Mouse (Mus musculus): ENCODE measurements around the gene Col6a3. TPM values are rescaled to one million over a fixed set of nuclear protein-coding genes. Genes with fewer than 3 reads are reported as not detected.

Col6a3 gene
- polyA plus RNA-seq, 1 experiment, result 186 TPM

- Histone ChIP-seq H3K79me2 (ENCODE audit: control insufficient read depth, insufficient read depth) (no peaks in the 10 kb centered on the region), H3K36me3 (ENCODE audit: control insufficient read depth, insufficient read depth) (no peaks in the 10 kb centered on the region), H3K4me3 (no peak overlapping the region), H3K4me2 (ENCODE audit: low read depth) (no peak overlapping the region), H3K27me3 (ENCODE audit: control insufficient read depth, insufficient read depth, insufficient read length) (no peaks in the 10 kb centered on the region), H3ac (ENCODE audit: control insufficient read depth, insufficient read length) (no peak overlapping the region)
- TF ChIP-seq REST (IDR thresholded peaks at IDR 0.05; ENCODE audit: insufficient read depth, insufficient read length), result no peak
- no peak for TF ChIP-seq TCF12 (IDR thresholded peaks at IDR 0.05; ENCODE audit: insufficient read depth, poor library complexity, severe bottlenecking)
- TF ChIP-seq USF1 (IDR thresholded peaks at IDR 0.05; ENCODE audit: low read depth), result no peak
- TF ChIP-seq E2F4 (IDR thresholded peaks at IDR 0.05; ENCODE audit: insufficient read depth), result no peak
- TF ChIP-seq MYOD1 (IDR thresholded peaks at IDR 0.05; ENCODE audit: control insufficient read depth in 1 of 3, insufficient read length in 2 of 3, low read depth in 2 of 3), result no peak
- no peak for TF ChIP-seq CEBPB (IDR thresholded peaks at IDR 0.05; ENCODE audit: insufficient read depth, poor library complexity, severe bottlenecking)
Measured at GRCm38 (mm10) chr1:90738913-90739312, 104.9 kb downstream of the Col6a3 start.

DNA sequence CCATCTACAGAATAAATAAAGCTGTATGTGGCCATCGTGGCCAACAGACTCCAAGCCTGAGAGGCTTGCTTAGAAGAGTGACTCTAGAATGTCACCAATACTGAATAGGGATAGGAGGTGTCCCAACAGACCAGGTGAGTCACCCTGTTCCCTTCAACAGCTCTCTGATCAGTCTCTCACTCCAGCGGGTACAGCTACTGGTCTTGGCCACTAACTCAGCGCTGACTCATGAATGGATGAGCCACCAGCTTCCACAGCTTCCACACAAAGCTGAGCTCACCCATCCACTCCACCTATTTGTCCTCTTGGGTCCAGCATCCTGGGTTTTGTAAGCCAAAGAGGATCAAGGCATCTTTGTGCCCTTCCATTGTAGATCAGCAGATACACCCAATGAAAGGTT is 114.3 kb downstream of the Col6a3 start:
- TF ChIP-seq E2F4 (IDR thresholded peaks at IDR 0.05; ENCODE audit: insufficient read depth), result no peak
- TF ChIP-seq USF1 (IDR thresholded peaks at IDR 0.05; ENCODE audit: low read depth), result no peak
- TF ChIP-seq POLR2AphosphoS2 (IDR thresholded peaks at IDR 0.05; ENCODE audit: insufficient read length, low read depth), result no peak
- Histone ChIP-seq H3ac (ENCODE audit: control insufficient read depth, insufficient read length) (no peak overlapping the region), H3K27me3 (ENCODE audit: control insufficient read depth, insufficient read depth, insufficient read length) (no peaks in the 10 kb centered on the region), H3K79me2 (ENCODE audit: control insufficient read depth, insufficient read depth) (no peaks in the 10 kb centered on the region), H3K4me2 (ENCODE audit: low read depth) (no peak overlapping the region), H3K4me3 (no peak overlapping the region), H3K36me3 (ENCODE audit: control insufficient read depth, insufficient read depth) (no peaks in the 10 kb centered on the region)

DNA sequence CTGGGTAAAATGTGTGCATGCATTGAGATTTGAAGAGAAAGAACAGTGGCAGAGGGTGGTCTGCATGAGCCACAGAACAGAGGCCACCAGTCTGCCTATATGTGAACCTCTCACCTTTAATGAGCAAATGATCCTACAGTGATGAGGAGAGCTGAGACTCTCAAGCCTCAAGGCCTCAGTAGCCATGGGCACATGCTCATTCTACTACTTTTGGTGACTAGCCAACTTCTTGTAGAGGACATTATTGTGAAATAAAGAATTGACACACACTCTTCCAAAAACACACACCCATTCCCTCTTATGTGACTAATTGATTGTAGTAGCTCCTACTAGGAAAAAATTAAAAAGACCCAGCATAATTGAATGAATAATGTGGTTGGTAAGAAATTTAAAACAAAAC is 120.0 kb downstream of the Col6a3 start:
- Histone ChIP-seq H3K36me3 (ENCODE audit: control insufficient read depth, insufficient read depth) (no peaks in the 10 kb centered on the region), H3K4me2 (ENCODE audit: low read depth) (no peak overlapping the region), H3K79me2 (ENCODE audit: control insufficient read depth, insufficient read depth) (no peaks in the 10 kb centered on the region), H3K27me3 (ENCODE audit: control insufficient read depth, insufficient read depth, insufficient read length) (no peaks in the 10 kb centered on the region), H3ac (ENCODE audit: control insufficient read depth, insufficient read length) (no peak overlapping the region), H3K4me3 (no peak overlapping the region)
- TF ChIP-seq USF1 (IDR thresholded peaks at IDR 0.05; ENCODE audit: low read depth), result no peak
- no peak for TF ChIP-seq E2F4 (IDR thresholded peaks at IDR 0.05; ENCODE audit: insufficient read depth)
- TF ChIP-seq TCF12 (IDR thresholded peaks at IDR 0.05; ENCODE audit: insufficient read depth, poor library complexity, severe bottlenecking), result no peak
- TF ChIP-seq TCF3 (IDR thresholded peaks at IDR 0.05; ENCODE audit: insufficient read length, low read depth), result no peak
- TF ChIP-seq CEBPB (IDR thresholded peaks at IDR 0.05; ENCODE audit: insufficient read depth, poor library complexity, severe bottlenecking), result no peak
- TF ChIP-seq MYOD1 (IDR thresholded peaks at IDR 0.05; ENCODE audit: control insufficient read depth in 1 of 3, insufficient read length in 2 of 3, low read depth in 2 of 3), result no peak
- TF ChIP-seq POLR2A (IDR thresholded peaks at IDR 0.05; ENCODE audit: insufficient read length, low read depth), result no peak
- no peak for TF ChIP-seq SRF (IDR thresholded peaks at IDR 0.05; ENCODE audit: control insufficient read depth, insufficient read length, low read depth)
- TF ChIP-seq MAX (IDR thresholded peaks at IDR 0.05; ENCODE audit: low read depth), result no peak
- TF ChIP-seq MYOG (IDR thresholded peaks at IDR 0.05; ENCODE audit: control insufficient read depth in 1 of 3, insufficient read depth in 1 of 3, insufficient read length in 2 of 3, low read depth in 2 of 3), result no peak
- no peak for TF ChIP-seq REST (IDR thresholded peaks at IDR 0.05; ENCODE audit: insufficient read depth, insufficient read length)
- no peak for TF ChIP-seq POLR2AphosphoS2 (IDR thresholded peaks at IDR 0.05; ENCODE audit: insufficient read length, low read depth)

GRCm38 (mm10) chr1:90723325-90723724 is 120.4 kb downstream of the Col6a3 start:
- Histone ChIP-seq H3K36me3 (ENCODE audit: control insufficient read depth, insufficient read depth) (no peaks in the 10 kb centered on the region), H3K79me2 (ENCODE audit: control insufficient read depth, insufficient read depth) (no peaks in the 10 kb centered on the region), H3K4me2 (ENCODE audit: low read depth) (no peak overlapping the region), H3K27me3 (ENCODE audit: control insufficient read depth, insufficient read depth, insufficient read length) (no peaks in the 10 kb centered on the region), H3ac (ENCODE audit: control insufficient read depth, insufficient read length) (no peak overlapping the region), H3K4me3 (no peak overlapping the region)
- TF ChIP-seq MYOD1 (IDR thresholded peaks at IDR 0.05; ENCODE audit: control insufficient read depth in 1 of 3, insufficient read length in 2 of 3, low read depth in 2 of 3) (peak; percentile 18 to 82 (median 47)), MYOG (IDR thresholded peaks at IDR 0.05; ENCODE audit: control insufficient read depth in 1 of 3, insufficient read depth in 1 of 3, insufficient read length in 2 of 3, low read depth in 2 of 3) (no peak)

GRCm38 (mm10) chr1:90722021-90722420 is 121.8 kb downstream of the Col6a3 start:
- H3K4me2 ChIP-seq (ENCODE audit: low read depth), result no peak overlapping the region
- no peak overlapping the region for H3ac ChIP-seq (ENCODE audit: control insufficient read depth, insufficient read length)
- H3K4me3 ChIP-seq, result no peak overlapping the region
- no peaks in the 10 kb centered on the region for H3K79me2 ChIP-seq (ENCODE audit: control insufficient read depth, insufficient read depth)
- H3K27me3 ChIP-seq (ENCODE audit: control insufficient read depth, insufficient read depth, insufficient read length), result no peaks in the 10 kb centered on the region
- TF ChIP-seq POLR2AphosphoS2 (IDR thresholded peaks at IDR 0.05; ENCODE audit: insufficient read length, low read depth) (no peak), MYOD1 (IDR thresholded peaks at IDR 0.05; ENCODE audit: control insufficient read depth in 1 of 3, insufficient read length in 2 of 3, low read depth in 2 of 3) (no peak), SRF (IDR thresholded peaks at IDR 0.05; ENCODE audit: control insufficient read depth, insufficient read length, low read depth) (no peak), CEBPB (IDR thresholded peaks at IDR 0.05; ENCODE audit: insufficient read depth, poor library complexity, severe bottlenecking) (no peak), E2F4 (IDR thresholded peaks at IDR 0.05; ENCODE audit: insufficient read depth) (no peak), TCF3 (IDR thresholded peaks at IDR 0.05; ENCODE audit: insufficient read length, low read depth) (no peak)
- H3K36me3 ChIP-seq (ENCODE audit: control insufficient read depth, insufficient read depth), result no peaks in the 10 kb centered on the region

Measured in myocyte (in vitro differentiated cells).